In genomic region chr3:5750506-5750905, GRCm38 (mm10) we compare ENCODE assay signal across 8 mouse cellular contexts. TPM values are rescaled to one million over a fixed set of nuclear protein-coding genes. Genes with fewer than 3 reads are reported as not detected.
DNase-seq lines count a peak whose midpoint lies in the region; ATAC-seq lines count a peak whose summit lies in the region.
"Not testable (repeated sequence)": the region's sequence is repeated elsewhere in the genome, so short reads cannot be mapped to it uniquely, and the experiment has no call there.

Gene Gm8797 (plus strand): TSS chr3:5750806.

- intact Hi-C loops in left cerebral cortex, postnatal 36 days (cut with DNase I) = not testable (repeated sequence)

- 96% methylated on average over 9 of the region's 9 CpGs for WGBS in embryonic facial prominence, embryonic 11.5 days
- WGBS in forebrain, embryonic 15.5 days = 97% methylated on average over 9 of the region's 9 CpGs
- WGBS in hindbrain, embryonic 11.5 days = 93% methylated on average over 9 of the region's 9 CpGs
- 88% methylated on average over 9 of the region's 9 CpGs for WGBS in kidney, embryonic 15.5 days
- WGBS in neural tube, embryonic 13.5 days = 95% methylated on average over 9 of the region's 9 CpGs

- H3K9ac ChIP-seq in embryonic facial prominence, embryonic 11.5 days (replicated peaks; ENCODE audit: low read length); forebrain, embryonic 15.5 days (replicated peaks); hindbrain, embryonic 11.5 days (ENCODE audit: low read depth, low read length); kidney, embryonic 15.5 days; neural tube, embryonic 13.5 days: not testable (repeated sequence)

- not testable (repeated sequence) for ATAC-seq in CD4-positive, CD25-positive, alpha-beta regulatory T cell, adult 4 months; embryonic facial prominence, embryonic 11.5 days (replicated peaks; ENCODE audit: insufficient number of reproducible peaks, low FRiP score, low TSS enrichment, low read depth); forebrain, embryonic 15.5 days (replicated peaks); hindbrain, embryonic 11.5 days (ENCODE audit: low FRiP score); kidney, embryonic 15.5 days (replicated peaks; ENCODE audit: low FRiP score); neural tube, embryonic 13.5 days (ENCODE audit: low read depth)
- peak; percentile 64; the same call in 1 of the 2 replicates for ATAC-seq in megakaryocyte, adult 5-6 weeks (ENCODE audit: poor library complexity, severe bottlenecking)

- not testable (repeated sequence) for H3K9me3 ChIP-seq in embryonic facial prominence, embryonic 11.5 days (replicated peaks; ENCODE audit: control insufficient read depth, low read length); forebrain, embryonic 15.5 days; hindbrain, embryonic 11.5 days (ENCODE audit: control insufficient read depth, low read length); kidney, embryonic 15.5 days (replicated peaks); neural tube, embryonic 13.5 days

- not testable (repeated sequence) for H3K27ac ChIP-seq in embryonic facial prominence, embryonic 11.5 days (replicated peaks; ENCODE audit: low read depth, low read length); forebrain, embryonic 15.5 days (replicated peaks); hindbrain, embryonic 11.5 days (ENCODE audit: low read depth, low read length); kidney, embryonic 15.5 days; neural tube, embryonic 13.5 days (replicated peaks)

- not testable (repeated sequence) for H3K27me3 ChIP-seq in embryonic facial prominence, embryonic 11.5 days (ENCODE audit: control insufficient read depth, insufficient read depth, low read length); forebrain, embryonic 15.5 days; hindbrain, embryonic 11.5 days (ENCODE audit: control insufficient read depth, insufficient read depth, low read length); kidney, embryonic 15.5 days; neural tube, embryonic 13.5 days

- H3K36me3 ChIP-seq in embryonic facial prominence, embryonic 11.5 days (replicated peaks; ENCODE audit: control insufficient read depth, insufficient read depth, low read depth, low read length); forebrain, embryonic 15.5 days; hindbrain, embryonic 11.5 days (ENCODE audit: control insufficient read depth, insufficient read depth, low read length); kidney, embryonic 15.5 days; neural tube, embryonic 13.5 days: not testable (repeated sequence)

- not testable (repeated sequence) for H3K4me3 ChIP-seq in embryonic facial prominence, embryonic 11.5 days (ENCODE audit: low read depth, low read length); forebrain, embryonic 15.5 days; hindbrain, embryonic 11.5 days (ENCODE audit: low read depth, low read length); kidney, embryonic 15.5 days (replicated peaks); neural tube, embryonic 13.5 days

- not testable (repeated sequence) for DNase-seq in embryonic facial prominence, embryonic 11.5 days (ENCODE audit: low spot score); hindbrain, embryonic 11.5 days (ENCODE audit: low spot score); left cerebral cortex, postnatal 36 days (ENCODE audit: low spot score in 2 of 2)

- not testable (repeated sequence) for H3K4me1 ChIP-seq in embryonic facial prominence, embryonic 11.5 days (ENCODE audit: control insufficient read depth, insufficient read depth, low read length); forebrain, embryonic 15.5 days; hindbrain, embryonic 11.5 days (replicated peaks; ENCODE audit: control insufficient read depth, insufficient read depth, low read length); kidney, embryonic 15.5 days; neural tube, embryonic 13.5 days (replicated peaks)

- not testable (repeated sequence) for H3K4me2 ChIP-seq in embryonic facial prominence, embryonic 11.5 days (ENCODE audit: low read depth, low read length); forebrain, embryonic 15.5 days (replicated peaks); hindbrain, embryonic 11.5 days (replicated peaks; ENCODE audit: low read depth, low read length); kidney, embryonic 15.5 days; neural tube, embryonic 13.5 days

RNA-seq across cellular contexts. Expression of gene Gm8797, which starts in this region (rescaled TPM):
- polyA plus RNA-seq in CD4-positive, CD25-positive, alpha-beta regulatory T cell, adult 4 months (2017; shearing (Covaris generic)) = 10 to 100 TPM; 19.9 to 94.2 TPM
- 17.4 and 21.5 TPM in 2 replicates for polyA plus RNA-seq in embryonic facial prominence, embryonic 11.5 days (2014; fragmentation: Nextera tagmentation; extraction: Ambion mirVana)
- polyA plus RNA-seq in forebrain, embryonic 15.5 days (2015; fragmentation: Nextera tagmentation; extraction: Ambion mirVana) = 16.3 and 25.2 TPM in 2 replicates
- 18.5 and 22.4 TPM in 2 replicates for polyA plus RNA-seq in hindbrain, embryonic 11.5 days (2014; fragmentation: Nextera tagmentation; extraction: Ambion mirVana)
- polyA plus RNA-seq in kidney, embryonic 15.5 days (2015; fragmentation: Nextera tagmentation; extraction: Ambion mirVana) = 13.6 and 17.6 TPM in 2 replicates
- total RNA-seq in left cerebral cortex, postnatal 36 days (2021) = 10 to 100 TPM; 16.4 to 22.5 TPM
- 4.9 TPM in 1 of 2 replicates, not detected in the other for total RNA-seq in megakaryocyte, adult 5-6 weeks (2015)
- total RNA-seq in megakaryocyte, adult 5-6 weeks (2017) = 32.3 and 33.2 TPM in 2 replicates
- 18.3 and 25.0 TPM in 2 replicates for polyA plus RNA-seq in neural tube, embryonic 13.5 days (2015; fragmentation: Nextera tagmentation; extraction: Ambion mirVana)
